ENCODE assay signal across 24 mouse cellular contexts in the genomic region with DNA sequence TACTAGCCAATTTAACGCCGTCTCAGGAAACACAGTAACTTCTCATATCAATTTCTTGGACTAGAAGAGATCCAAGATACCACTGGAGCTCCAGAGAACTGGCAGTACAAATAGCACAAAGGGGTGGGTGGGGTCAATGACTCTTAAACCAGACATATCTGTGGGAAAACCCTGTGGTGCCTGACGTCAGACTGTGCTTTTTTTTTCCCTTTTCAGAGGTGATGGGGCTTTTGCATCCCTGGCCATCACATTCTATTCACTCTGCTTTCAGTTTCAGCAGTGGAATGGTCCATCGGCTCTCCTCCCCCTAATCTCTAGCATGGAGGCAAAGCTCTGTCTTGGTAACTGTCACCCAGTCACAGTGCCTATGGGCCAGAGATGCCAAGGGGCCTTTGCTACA. TPM values are rescaled to one million over a fixed set of nuclear protein-coding genes. Genes with fewer than 3 reads are reported as not detected.
A peak's percentile ranks its signal among the peaks of the same experiment; 100 is the strongest.
DNase-seq lines count a peak whose midpoint lies in the region; ATAC-seq and TF ChIP-seq lines count a peak whose summit lies in the region.
"Had no signal": no experiment of that assay in that cellular context is flagged by ENCODE, and none has a peak within 500 bp of the region (broad histone marks: within the 10 kb centered on the region; RNA-seq: fewer than 3 reads in every experiment).

No protein-coding gene starts in this region.

- no peaks in the 10 kb centered on the region for H3K36me3 ChIP-seq in testis, adult 2 months (ENCODE audit: control insufficient read depth, insufficient read depth, low read length)
- no peaks in the 10 kb centered on the region for H3K36me3 ChIP-seq in CH12.LX (replicated peaks in 1 of 2; ENCODE audit: control insufficient read depth in 1 of 2, insufficient read depth in 1 of 2, low read length in 1 of 2)
- H3K36me3 ChIP-seq in MEL (ENCODE audit: control insufficient read depth in 1 of 2, insufficient read depth in 2 of 2, low read length in 2 of 2), result no peaks in the 10 kb centered on the region; a peak in 1 of 4 replicates
- H3K36me3 ChIP-seq in liver, postnatal 0 days (replicated peaks; ENCODE audit: insufficient read depth, low read length), result no peaks in the 10 kb centered on the region
- no peaks in the 10 kb centered on the region for H3K36me3 ChIP-seq in midbrain, embryonic 14.5 days (ENCODE audit: control insufficient read depth, insufficient read depth, low read length)
- H3K36me3 ChIP-seq: G1E had no signal

- H3K9ac ChIP-seq in CH12.LX (ENCODE audit: insufficient read depth, low read depth) (no peak overlapping the region), MEL (ENCODE audit: control insufficient read depth, low read depth, low read length, poor library complexity, severe bottlenecking) (no peak overlapping the region)
- no peak overlapping the region for H3K9ac ChIP-seq in liver, postnatal 0 days (replicated peaks)
- no peak overlapping the region for H3K9ac ChIP-seq in midbrain, embryonic 14.5 days (replicated peaks; ENCODE audit: low read length)

- dilution Hi-C loops in CH12.LX (cut with MboI; ENCODE audit: extremely low pct_ligation_motif_present, extremely low pct_unique_long_range_greater_than_20kb, low sequenced_read_pairs), result no loop called here

- WGBS in liver, postnatal 0 days (ENCODE audit: insufficient replicate concordance), result 70% methylated on average over 4 of the region's 4 CpGs
- 56% methylated on average over 4 of the region's 4 CpGs for WGBS in midbrain, embryonic 14.5 days

- H3K27ac ChIP-seq in testis, adult 2 months (ENCODE audit: control insufficient read depth, insufficient read depth, low read depth, low read length), result 0 out of 2 replicates have a peak overlapping the region, but pooled peaks have one; percentile 4
- H3K27ac ChIP-seq in CH12.LX (ENCODE audit: insufficient read depth, low read depth), result no peak overlapping the region
- no peak overlapping the region for H3K27ac ChIP-seq in MEL (ENCODE audit: control insufficient read depth, low read depth, low read length)
- H3K27ac ChIP-seq in liver, postnatal 0 days (ENCODE audit: low read depth), result no peak overlapping the region
- H3K27ac ChIP-seq in midbrain, embryonic 14.5 days (replicated peaks; ENCODE audit: low read depth, low read length), result no peak overlapping the region

- no peaks in the 10 kb centered on the region for H3K27me3 ChIP-seq in testis, adult 2 months (ENCODE audit: control insufficient read depth, insufficient read depth, low read length)
- H3K27me3 ChIP-seq in CH12.LX (replicated peaks), result no peaks in the 10 kb centered on the region
- peaks cover 0 to 10% of the 10 kb centered on the region in 2 experiments; a peak in 2 of 4 replicates for H3K27me3 ChIP-seq in MEL (ENCODE audit: control insufficient read depth in 1 of 2, insufficient read depth in 2 of 2, low read length in 2 of 2)
- 0 out of 2 replicates have a peak, but pooled peaks cover 3% of the 10 kb centered on the region for H3K27me3 ChIP-seq in liver, postnatal 0 days (ENCODE audit: insufficient read depth, low read length)
- no peaks in the 10 kb centered on the region for H3K27me3 ChIP-seq in midbrain, embryonic 14.5 days (ENCODE audit: control insufficient read depth, insufficient read depth, low read length)

- H3K9me3 ChIP-seq in CH12.LX (replicated peaks; ENCODE audit: low read length), result no peaks in the 10 kb centered on the region
- no peaks in the 10 kb centered on the region for H3K9me3 ChIP-seq in MEL (replicated peaks; ENCODE audit: insufficient read depth, low read length)
- no peaks in the 10 kb centered on the region for H3K9me3 ChIP-seq in liver, postnatal 0 days (ENCODE audit: low read length)
- no peaks in the 10 kb centered on the region for H3K9me3 ChIP-seq in midbrain, embryonic 14.5 days (ENCODE audit: control insufficient read depth, low read length)
- H3K9me3 ChIP-seq: G1E had no signal

- no peak for DNase-seq in testis, postnatal 10 days (ENCODE audit: low spot score)
- DNase-seq in 3T3-L1 (ENCODE audit: low read depth, low spot score) (peak; percentile 3), CH12.LX (ENCODE audit: extremely low read depth) (peak; percentile 40), MEL (ENCODE audit: low read depth, low spot score) (no peak)
- DNase-seq in kidney, postnatal 14 days, result no peak
- DNase-seq in liver, postnatal 0 days, result no peak
- DNase-seq in midbrain, embryonic 14.5 days, result no peak
- DNase-seq: adrenal gland, adult 2 months; adrenal gland, adult 8-10 months; adrenal gland, postnatal 10 days; adrenal gland, postnatal 14 days; adrenal gland, postnatal 25 days; adrenal gland, postnatal 36 days; B cell, adult 2 months; cerebellum, adult 11 months; cerebellum, adult 11-12 months; cerebellum, adult 18-20 months; cerebellum, adult 2 months; cerebellum, adult 8-10 months had no signal

- peak overlapping the region; percentile 48; the same call in 1 of the 2 replicates for H3K4me2 ChIP-seq in CH12.LX (ENCODE audit: insufficient read depth, low read depth, poor library complexity, severe bottlenecking)
- no peak overlapping the region for H3K4me2 ChIP-seq in liver, postnatal 0 days (ENCODE audit: low read depth, low read length)
- H3K4me2 ChIP-seq in midbrain, embryonic 14.5 days (ENCODE audit: low read length), result no peak overlapping the region

- TF ChIP-seq POLR2A in testis, adult 2 months (IDR thresholded peaks at IDR 0.05; ENCODE audit: control insufficient read depth, low read depth, low read length), result no peak
- TF ChIP-seq POLR2A in CH12.LX (IDR thresholded peaks at IDR 0.05; ENCODE audit: low read depth, low read length), result no peak
- TF ChIP-seq POLR2A in MEL (IDR thresholded peaks at IDR 0.05; ENCODE audit: control insufficient read depth in 1 of 2, insufficient read depth in 1 of 2, low read depth in 1 of 2, low read length in 2 of 2, poor library complexity in 1 of 2), result no peak

- H3K4me1 ChIP-seq in testis, adult 2 months (ENCODE audit: control insufficient read depth, insufficient read depth, low read length), result peaks cover 5% of the 10 kb centered on the region
- H3K4me1 ChIP-seq in CH12.LX (ENCODE audit: control insufficient read depth in 1 of 2, insufficient read depth in 2 of 2) (peaks cover 10 to 23% of the 10 kb centered on the region in 2 experiments), MEL (ENCODE audit: control insufficient read depth in 1 of 2, insufficient read depth in 2 of 2, low read length in 2 of 2) (peaks cover 0 to 10% of the 10 kb centered on the region in 2 experiments; a peak in 2 of 4 replicates)
- H3K4me1 ChIP-seq in liver, postnatal 0 days (ENCODE audit: insufficient read depth), result no peaks in the 10 kb centered on the region
- no peaks in the 10 kb centered on the region for H3K4me1 ChIP-seq in midbrain, embryonic 14.5 days (ENCODE audit: control insufficient read depth, insufficient read depth, low read length)

- no peak for TF ChIP-seq CTCF in testis, adult 2 months (IDR thresholded peaks at IDR 0.05; ENCODE audit: control insufficient read depth, insufficient read depth, insufficient replicate concordance, low read depth, low read length)
- TF ChIP-seq CTCF in CH12.LX (conservative IDR thresholded peaks at IDR 0.05 in 1 of 2, IDR thresholded peaks at IDR 0.05 in 1 of 2; ENCODE audit: low read depth in 2 of 2, low read length in 2 of 2) (no peak), MEL (IDR thresholded peaks at IDR 0.05 in 2 of 3, conservative IDR thresholded peaks at IDR 0.05 in 1 of 3; ENCODE audit: control insufficient read depth in 1 of 3, insufficient read depth in 1 of 3, low read depth in 2 of 3, low read length in 3 of 3, poor library complexity in 1 of 3, severe bottlenecking in 1 of 3) (no peak)
- no peak for TF ChIP-seq CTCF in liver, postnatal 0 days (IDR thresholded peaks at IDR 0.05; ENCODE audit: low read depth)

- no peak overlapping the region for H3K4me3 ChIP-seq in testis, adult 2 months (ENCODE audit: control insufficient read depth, low read depth, low read length)
- H3K4me3 ChIP-seq in CH12.LX (replicated peaks in 1 of 3; ENCODE audit: low read depth in 2 of 3, low read length in 2 of 3, poor library complexity in 1 of 3), result no peak overlapping the region
- H3K4me3 ChIP-seq in MEL (ENCODE audit: control insufficient read depth in 1 of 2, insufficient read depth in 1 of 2, low read depth in 2 of 2, low read length in 2 of 2), result no peak overlapping the region
- H3K4me3 ChIP-seq in liver, postnatal 0 days (ENCODE audit: low read depth, low read length), result no peak overlapping the region
- H3K4me3 ChIP-seq in midbrain, embryonic 14.5 days (replicated peaks; ENCODE audit: low read depth, low read length), result no peak overlapping the region

- in situ Hi-C loops in CH12.LX (cut with MboI; ENCODE audit: low pct_ligation_motif_present, low pct_unique_long_range_greater_than_20kb, low sequenced_read_pairs), result no loop called here

- TF ChIP-seq EP300 in CH12.LX (IDR thresholded peaks at IDR 0.05; ENCODE audit: low read length) (no peak), MEL (IDR thresholded peaks at IDR 0.05; ENCODE audit: low read depth in 1 of 2, low read length in 2 of 2) (no peak)
- TF ChIP-seq EP300 in liver, postnatal 0 days (IDR thresholded peaks at IDR 0.05; ENCODE audit: low read depth), result no peak

- H3K79me2 ChIP-seq in CH12.LX (replicated peaks; ENCODE audit: control insufficient read depth, extremely low read depth, insufficient read depth, poor library complexity, severe bottlenecking) (no peaks in the 10 kb centered on the region), MEL (ENCODE audit: control insufficient read depth, insufficient read depth, low read length, poor library complexity) (no peaks in the 10 kb centered on the region)

- TF ChIP-seq RAD21 in CH12.LX (IDR thresholded peaks at IDR 0.05; ENCODE audit: low read depth, low read length) (no peak), MEL (IDR thresholded peaks at IDR 0.05; ENCODE audit: low read depth, low read length) (no peak)

- ATAC-seq in liver, postnatal 0 days, result no peak
- ATAC-seq in midbrain, embryonic 14.5 days (ENCODE audit: low FRiP score, low TSS enrichment), result no peak
- ATAC-seq: activated CD4-positive, CD25-positive, alpha-beta regulatory T cell, adult 4 months; CD4-positive, CD25-positive, alpha-beta regulatory T cell, adult 4 months; Patski had no signal

TF ChIP-seq in CH12.LX, 34 proteins besides CTCF, POLR2A, EP300 and RAD21 (continues in another document):
- no peak for TF ChIP-seq TBP (conservative IDR thresholded peaks at IDR 0.05; ENCODE audit: low read depth, low read length)

TF ChIP-seq in MEL, 35 proteins besides CTCF, POLR2A, EP300 and RAD21 (continues in another document):
- TF ChIP-seq ZNF384 (IDR thresholded peaks at IDR 0.05; ENCODE audit: low read depth, low read length), result 0 out of 2 replicates have a peak, but pooled peaks have one; percentile 24

RNA-seq across cellular contexts. Expression of a gene that starts 29.3 kb away (rescaled TPM):
- polyA plus RNA-seq in testis, adult 2 months (2012; rRNA removed), result 6.0 and 9.0 TPM in 2 replicates
- total RNA-seq in CH12.LX (2012; rRNA removed) (52.9 and 67.6 TPM in 2 replicates), CH12.LX (2014; rRNA removed) (163 and 168 TPM in 2 replicates), MEL (2012; rRNA removed) (110 and 113 TPM in 2 replicates)
- polyA plus RNA-seq in CH12.LX (2012; ENCODE audit: insufficient read length, low read depth) (127 and 128 TPM in 2 replicates), MEL (2012; ENCODE audit: insufficient read depth in 1 of 2, insufficient read length in 2 of 2, low read depth in 1 of 2, low replicate concordance in 2 of 2, missing spikeins in 1 of 2) (100 to 1,000 TPM in 1 of 2 experiments, not detected in 1; 172 TPM)
- polyA plus RNA-seq in liver, postnatal 0 days (2015; fragmentation: Nextera tagmentation; extraction: Ambion mirVana), result 19.2 and 20.2 TPM in 2 replicates
- polyA plus RNA-seq in midbrain, embryonic 14.5 days (2014; fragmentation: Nextera tagmentation; extraction: Ambion mirVana), result 85.6 and 85.8 TPM in 2 replicates

Comparison
In these comparisons a context has a peak if more than half of its experiments do, and no peak if none do; other contexts are left out.
1. DNase-seq: peak in 3T3-L1 (single experiment) and CH12.LX (single experiment); none in testis, postnatal 10 days (single experiment), MEL (single experiment), kidney, postnatal 14 days (single experiment), liver, postnatal 0 days (single experiment) and midbrain, embryonic 14.5 days (single experiment).